ENCODE assay signal across 8 mouse cellular contexts in the genomic region with DNA sequence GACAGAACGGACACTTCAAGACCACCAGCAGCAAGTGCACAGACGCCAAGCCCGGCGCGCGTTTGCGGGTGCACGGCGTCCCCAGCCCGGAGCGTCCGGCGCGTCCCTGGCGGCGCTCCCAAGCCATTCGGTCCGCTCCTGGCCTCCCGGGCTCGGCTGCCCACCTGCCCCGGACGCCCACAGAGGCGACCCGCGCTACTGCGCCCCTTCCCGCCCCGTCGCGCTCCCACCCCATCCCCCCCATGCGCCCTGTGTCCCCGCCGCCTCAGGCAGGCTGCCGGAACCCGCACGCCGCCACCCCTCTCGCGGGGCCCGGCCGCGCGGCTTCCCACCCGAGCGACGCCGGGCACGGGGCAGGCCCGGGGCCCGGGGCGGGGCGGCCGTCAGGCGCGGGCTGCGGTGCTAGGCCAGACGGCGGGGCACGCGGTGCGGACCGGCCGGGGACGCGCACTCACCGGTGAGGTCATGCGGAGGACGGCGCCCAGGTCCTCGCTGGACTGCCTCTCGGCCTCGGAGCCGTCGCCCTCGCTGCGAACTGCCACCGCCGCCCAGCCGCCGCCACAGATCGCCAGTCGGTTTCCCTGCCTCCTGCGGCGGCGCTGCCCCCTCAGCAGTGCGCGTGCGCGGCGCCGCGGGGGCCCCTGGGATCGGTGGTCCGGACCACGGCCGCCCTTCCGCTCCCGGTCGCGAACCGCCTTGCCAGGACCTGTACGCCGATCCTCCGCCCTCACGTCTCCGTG. TPM values are rescaled to one million over a fixed set of nuclear protein-coding genes. Genes with fewer than 3 reads are reported as not detected.
DNase-seq lines count a peak whose midpoint lies in the region; ATAC-seq and TF ChIP-seq lines count a peak whose summit lies in the region.

No protein-coding gene starts in this region.

- H3K36me3 ChIP-seq in G1E (replicated peaks) = peaks cover 9% of the 10 kb centered on the region
- H3K36me3 ChIP-seq in forebrain, embryonic 16.5 days (ENCODE audit: control insufficient read depth, insufficient read depth) = no peaks in the 10 kb centered on the region
- no peaks in the 10 kb centered on the region for H3K36me3 ChIP-seq in lung, embryonic 16.5 days (ENCODE audit: control insufficient read depth, insufficient read depth, low read length)
- H3K36me3 ChIP-seq in thymus, adult 2 months (ENCODE audit: control insufficient read depth, insufficient read depth, low read length) = no peaks in the 10 kb centered on the region

- peak overlapping the region; percentile 94 for H3K9ac ChIP-seq in forebrain, embryonic 16.5 days (replicated peaks; ENCODE audit: low read depth, low read length)
- H3K9ac ChIP-seq in lung, embryonic 16.5 days (ENCODE audit: low read length) = peak overlapping the region; percentile 95

- H3K4me1 ChIP-seq in G1E (ENCODE audit: insufficient read depth, low read depth, low read length) = peaks cover 38% of the 10 kb centered on the region
- peaks cover 14% of the 10 kb centered on the region for H3K4me1 ChIP-seq in forebrain, embryonic 16.5 days (replicated peaks; ENCODE audit: control insufficient read depth, insufficient read depth, low read length)
- H3K4me1 ChIP-seq in lung, embryonic 16.5 days (replicated peaks; ENCODE audit: control insufficient read depth, insufficient read depth, low read length) = peaks cover 15% of the 10 kb centered on the region
- 0 out of 2 replicates have a peak, but pooled peaks cover 3% of the 10 kb centered on the region for H3K4me1 ChIP-seq in thymus, adult 2 months (replicated peaks; ENCODE audit: control insufficient read depth, insufficient read depth, low read length)

- ATAC-seq in G1E (ENCODE audit: extremely low read depth, insufficient number of reproducible peaks, low FRiP score, poor library complexity, severe bottlenecking) = peak; percentile 65
- ATAC-seq in forebrain, embryonic 16.5 days = peak; percentile 94
- ATAC-seq in lung, embryonic 16.5 days (ENCODE audit: low read depth) = peak; percentile 98

- peak; percentile 62 for TF ChIP-seq POLR2A in thymus, adult 2 months (IDR thresholded peaks at IDR 0.05; ENCODE audit: control insufficient read depth, extremely low read depth, insufficient read depth, low read length, poor library complexity)

- peak; percentile 84 for DNase-seq in G1E (ENCODE audit: low spot score)
- DNase-seq in cerebellum, adult 18-20 months = peak; percentile 84 to 92
- peak; percentile 93 for DNase-seq in heart, postnatal 4 days
- DNase-seq in layer of hippocampus, adult 9-11 months = peak; percentile 78
- peak; percentile 80 for DNase-seq in ovary, adult 18-20 months (ENCODE audit: low spot score)
- DNase-seq in thymus, adult 2 months = peak; percentile 84

- H3K9me3 ChIP-seq in G1E (replicated peaks) = no peaks in the 10 kb centered on the region
- no peaks in the 10 kb centered on the region for H3K9me3 ChIP-seq in forebrain, embryonic 16.5 days (ENCODE audit: control insufficient read depth, low read length)
- H3K9me3 ChIP-seq in lung, embryonic 16.5 days (ENCODE audit: control insufficient read depth, low read length) = no peaks in the 10 kb centered on the region

- H3K27me3 ChIP-seq in G1E (ENCODE audit: insufficient read depth, low read length) = no peaks in the 10 kb centered on the region
- H3K27me3 ChIP-seq in forebrain, embryonic 16.5 days (replicated peaks; ENCODE audit: control insufficient read depth, insufficient read depth, low read length) = no peaks in the 10 kb centered on the region
- H3K27me3 ChIP-seq in lung, embryonic 16.5 days (ENCODE audit: control insufficient read depth, insufficient read depth, low read depth, low read length) = no peaks in the 10 kb centered on the region; the same call in 1 of the 2 replicates
- H3K27me3 ChIP-seq in thymus, adult 2 months (ENCODE audit: control insufficient read depth, insufficient read depth, low read length) = no peaks in the 10 kb centered on the region

- under 1% methylated on average over 95 of the region's 106 CpGs for WGBS in forebrain, embryonic 16.5 days
- WGBS in lung, embryonic 16.5 days = 0% methylated on average over 68 of the region's 106 CpGs
- under 1% methylated on average over 106 of the region's 106 CpGs for WGBS in thymus, adult 2 months

- no peak for TF ChIP-seq CTCF in G1E (IDR thresholded peaks at IDR 0.05; ENCODE audit: low read depth, low read length)
- no peak for TF ChIP-seq CTCF in thymus, adult 2 months (IDR thresholded peaks at IDR 0.05; ENCODE audit: borderline replicate concordance, control insufficient read depth, extremely low read depth, insufficient read depth, low read length, poor library complexity)

- H3K4me2 ChIP-seq in forebrain, embryonic 16.5 days (ENCODE audit: low read length) = peak overlapping the region; percentile 69
- H3K4me2 ChIP-seq in lung, embryonic 16.5 days (ENCODE audit: low read depth, low read length) = peak overlapping the region; percentile 60

- peak overlapping the region; percentile 87 for H3K27ac ChIP-seq in forebrain, embryonic 16.5 days (ENCODE audit: low read length)
- peak overlapping the region; percentile 91 for H3K27ac ChIP-seq in lung, embryonic 16.5 days (ENCODE audit: low read length)
- 0 out of 2 replicates have a peak overlapping the region, but pooled peaks have one; percentile 46 for H3K27ac ChIP-seq in thymus, adult 2 months (ENCODE audit: control insufficient read depth, insufficient read depth, low read length)

- peak overlapping the region; percentile 98 for H3K4me3 ChIP-seq in G1E (ENCODE audit: low read depth, low read length)
- peak overlapping the region; percentile 89 for H3K4me3 ChIP-seq in forebrain, embryonic 16.5 days (replicated peaks; ENCODE audit: low read length)
- H3K4me3 ChIP-seq in lung, embryonic 16.5 days (ENCODE audit: low read length) = peak overlapping the region; percentile 94
- peak overlapping the region; percentile 66 for H3K4me3 ChIP-seq in thymus, adult 2 months (ENCODE audit: control insufficient read depth, insufficient read depth, low read length)

RNA-seq across cellular contexts. Expression of gene Gapvd1, which starts 1.1 kb away (rescaled TPM):
- total RNA-seq in G1E (2014; fragmentation: Nextera tagmentation) = 89.2 and 102 TPM in 2 replicates
- total RNA-seq in G1E (2017) = 83.0 and 95.0 TPM in 2 replicates
- 16.6 and 23.5 TPM in 2 replicates for polyA plus RNA-seq in G1E (2012)
- polyA plus RNA-seq in forebrain, embryonic 16.5 days (2015; fragmentation: Nextera tagmentation; extraction: Ambion mirVana) = 126 and 135 TPM in 2 replicates
- 10 to 100 TPM; 53.5 to 59.8 TPM for total RNA-seq in heart, postnatal 4 days (2021)
- 78.3 and 86.3 TPM in 2 replicates for polyA plus RNA-seq in lung, embryonic 16.5 days (2015; fragmentation: Nextera tagmentation; extraction: Ambion mirVana)
- polyA plus RNA-seq in thymus, adult 2 months (2012; rRNA removed) = 36.9 and 39.4 TPM in 2 replicates

RNA-seq across cellular contexts. Expression of gene Hspa5, which starts 17.8 kb away (rescaled TPM):
- total RNA-seq in G1E (2014; fragmentation: Nextera tagmentation) (117 and 127 TPM in 2 replicates), G1E (2017) (337 and 367 TPM in 2 replicates)
- 48.4 and 59.2 TPM in 2 replicates for polyA plus RNA-seq in G1E (2012)
- 387 and 442 TPM in 2 replicates for polyA plus RNA-seq in forebrain, embryonic 16.5 days (2015; fragmentation: Nextera tagmentation; extraction: Ambion mirVana)
- 100 to 1,000 TPM; 417 to 448 TPM for total RNA-seq in heart, postnatal 4 days (2021)
- 940 and 945 TPM in 2 replicates for polyA plus RNA-seq in lung, embryonic 16.5 days (2015; fragmentation: Nextera tagmentation; extraction: Ambion mirVana)
- polyA plus RNA-seq in thymus, adult 2 months (2012; rRNA removed) = 376 and 377 TPM in 2 replicates

RNA-seq across cellular contexts. Expression of gene Rabepk, which starts 45.7 kb away (rescaled TPM):
- total RNA-seq in G1E (2014; fragmentation: Nextera tagmentation) (16.0 and 21.1 TPM in 2 replicates), G1E (2017) (31.8 and 36.9 TPM in 2 replicates)
- polyA plus RNA-seq in G1E (2012) = 9.1 and 11.6 TPM in 2 replicates
- polyA plus RNA-seq in forebrain, embryonic 16.5 days (2015; fragmentation: Nextera tagmentation; extraction: Ambion mirVana) = 29.9 and 30.8 TPM in 2 replicates
- 10 to 100 TPM; 16.2 to 18.4 TPM for total RNA-seq in heart, postnatal 4 days (2021)
- 35.4 and 36.3 TPM in 2 replicates for polyA plus RNA-seq in lung, embryonic 16.5 days (2015; fragmentation: Nextera tagmentation; extraction: Ambion mirVana)
- polyA plus RNA-seq in thymus, adult 2 months (2012; rRNA removed) = 27.2 and 31.1 TPM in 2 replicates

Comparison
In these comparisons a context has a peak if more than half of its experiments do, and no peak if none do; other contexts are left out.
1. Peak in every context shown above with its lines: DNase-seq, ATAC-seq, H3K4me3 ChIP-seq and H3K27ac ChIP-seq.